Mouse (Mus musculus) right cerebral cortex, postnatal 4 days (tissue): ENCODE measurements at regions not wholly inside any gene's neighbourhood (a gene's known extent, or its start where the extent isn't known, plus 50 kb on each side); places are given as distances from the start of the nearest gene placed in this dataset.

ENCODE experiments used
- DNase-seq: peaks from one replicate; pipeline ENCODE4 v3.0.0-alpha.2; 2022

GRCm38 (mm10) chrX:76010631-76011030 lies 135.6 kb upstream of the Pls3 start:
- DNase-seq: no peak

DNA sequence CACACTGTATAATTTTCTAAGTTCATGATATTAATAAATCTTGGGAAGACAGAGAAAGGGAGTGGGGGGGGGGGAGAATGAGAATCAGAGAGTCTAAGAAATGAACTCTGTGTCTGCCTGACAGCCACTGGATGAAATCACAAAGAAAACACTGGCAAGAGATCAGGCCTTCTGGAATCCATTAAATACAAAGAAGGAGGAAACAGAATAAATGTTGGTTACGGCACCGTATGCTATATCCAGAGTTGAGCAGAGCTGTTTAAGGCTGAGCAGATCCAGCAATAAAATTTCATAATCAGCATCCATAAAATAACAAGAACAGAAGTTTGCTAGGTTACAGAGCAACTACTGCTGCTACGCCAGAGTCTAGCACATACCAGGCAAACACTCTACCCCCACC lies 103.6 kb upstream of the Pls3 start:
- DNase-seq: no peak

- DNase-seq: no peak
Observed at GRCm38 (mm10) chrX:75974671-75975070, 99.7 kb upstream of the Pls3 start.

DNA sequence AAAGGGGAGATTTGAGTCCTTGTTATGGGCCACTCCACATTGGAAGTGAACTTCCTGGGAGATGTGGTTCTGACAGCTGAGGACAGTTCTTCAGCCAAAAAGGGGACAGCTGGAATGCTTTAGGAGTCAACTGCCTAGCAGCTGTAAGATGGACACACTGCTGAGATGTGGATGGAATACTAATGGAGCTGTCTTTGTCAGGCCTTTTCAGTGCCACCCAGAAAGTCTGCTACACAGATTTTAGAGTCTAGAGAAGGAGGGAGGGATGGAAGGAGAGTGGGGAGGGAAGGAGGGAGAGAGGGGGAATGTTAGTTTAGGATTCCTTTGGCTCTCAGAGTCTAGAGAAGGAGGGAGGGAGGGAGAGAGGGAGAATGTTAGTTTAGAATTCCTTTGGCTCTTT lies 74.7 kb upstream of the Pls3 start:
- DNase-seq: no peak

DNA sequence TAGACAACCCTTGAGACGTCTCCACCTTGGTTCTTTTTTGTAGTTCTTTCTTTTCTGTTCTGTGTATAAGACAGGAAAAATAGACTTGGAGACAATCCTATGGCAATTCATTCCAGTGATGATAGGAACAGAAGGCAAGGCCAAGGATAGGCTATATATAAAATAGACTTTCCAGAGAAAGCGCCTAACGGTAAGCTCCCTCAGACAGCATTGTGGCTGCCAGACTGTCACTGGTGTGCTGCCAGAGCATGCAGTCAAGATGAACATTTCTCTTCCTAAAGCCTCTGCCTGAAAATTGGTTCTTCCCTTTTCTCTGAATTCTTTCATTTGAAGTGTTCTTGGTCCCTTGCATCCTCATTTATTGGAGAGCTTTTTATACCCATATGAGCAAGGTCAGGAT lies 53.9 kb upstream of the Pls3 start:
- peak; percentile 12 for DNase-seq
